12 mouse cellular contexts compared by ENCODE assay signal in genomic region chr1:69683851-69684250, GRCm38 (mm10). TPM values are rescaled to one million over a fixed set of nuclear protein-coding genes. Genes with fewer than 3 reads are reported as not detected.
A peak's percentile ranks its signal among the peaks of the same experiment; 100 is the strongest.
DNase-seq lines count a peak whose midpoint lies in the region; ATAC-seq lines count a peak whose summit lies in the region.
"Had no signal": no experiment of that assay in that cellular context is flagged by ENCODE, and none has a peak within 500 bp of the region (broad histone marks: within the 10 kb centered on the region; RNA-seq: fewer than 3 reads in every experiment).

No protein-coding gene starts in this region.

- ATAC-seq in forebrain, embryonic 13.5 days: no peak
- ATAC-seq in forebrain, embryonic 15.5 days (replicated peaks): no peak
- ATAC-seq in lung, embryonic 15.5 days (ENCODE audit: borderline replicate concordance, extremely low read depth, low FRiP score, low TSS enrichment): no peak
- ATAC-seq in hindbrain, embryonic 15.5 days (ENCODE audit: low FRiP score, low read depth): no peak
- ATAC-seq in neural tube, embryonic 13.5 days (ENCODE audit: low read depth): no peak

- H3K9me3 ChIP-seq in forebrain, embryonic 13.5 days (replicated peaks): no peaks in the 10 kb centered on the region
- no peaks in the 10 kb centered on the region for H3K9me3 ChIP-seq in forebrain, embryonic 15.5 days
- H3K9me3 ChIP-seq in lung, embryonic 15.5 days: no peaks in the 10 kb centered on the region
- no peaks in the 10 kb centered on the region for H3K9me3 ChIP-seq in hindbrain, embryonic 15.5 days
- no peaks in the 10 kb centered on the region for H3K9me3 ChIP-seq in neural tube, embryonic 13.5 days

- H3K9ac ChIP-seq in forebrain, embryonic 13.5 days: no peak overlapping the region
- H3K9ac ChIP-seq in forebrain, embryonic 15.5 days (replicated peaks): no peak overlapping the region
- H3K9ac ChIP-seq in lung, embryonic 15.5 days: no peak overlapping the region
- H3K9ac ChIP-seq in hindbrain, embryonic 15.5 days: no peak overlapping the region
- H3K9ac ChIP-seq in neural tube, embryonic 13.5 days: no peak overlapping the region

- peak overlapping the region; percentile 74 for H3K4me2 ChIP-seq in forebrain, embryonic 13.5 days
- H3K4me2 ChIP-seq in forebrain, embryonic 15.5 days (replicated peaks): no peak overlapping the region
- peak overlapping the region; percentile 78; the same call in 1 of the 2 replicates for H3K4me2 ChIP-seq in lung, embryonic 15.5 days
- peak overlapping the region; percentile 82; the same call in 1 of the 2 replicates for H3K4me2 ChIP-seq in hindbrain, embryonic 15.5 days
- peak overlapping the region; percentile 76 for H3K4me2 ChIP-seq in neural tube, embryonic 13.5 days

- no peaks in the 10 kb centered on the region for H3K27me3 ChIP-seq in forebrain, embryonic 13.5 days
- no peaks in the 10 kb centered on the region for H3K27me3 ChIP-seq in forebrain, embryonic 15.5 days
- H3K27me3 ChIP-seq in lung, embryonic 15.5 days: no peaks in the 10 kb centered on the region
- H3K27me3 ChIP-seq in hindbrain, embryonic 15.5 days: no peaks in the 10 kb centered on the region
- no peaks in the 10 kb centered on the region for H3K27me3 ChIP-seq in neural tube, embryonic 13.5 days

- no peak for DNase-seq in lung, adult 18-20 months
- no peak for DNase-seq in embryo, embryonic 10 days (ENCODE audit: low spot score)
- no peak for DNase-seq in natural killer cell, adult 2 months (ENCODE audit: low spot score in 2 of 2)
- DNase-seq: B cell, adult 2 months; gastrocnemius, postnatal 14 days; kidney, postnatal 14 days; right cerebral cortex, postnatal 14 days had no signal

- H3K27ac ChIP-seq in forebrain, embryonic 13.5 days: no peak overlapping the region
- H3K27ac ChIP-seq in forebrain, embryonic 15.5 days (replicated peaks): no peak overlapping the region
- H3K27ac ChIP-seq in lung, embryonic 15.5 days: no peak overlapping the region
- no peak overlapping the region for H3K27ac ChIP-seq in hindbrain, embryonic 15.5 days (replicated peaks)
- no peak overlapping the region for H3K27ac ChIP-seq in neural tube, embryonic 13.5 days (replicated peaks)

- 76% methylated on average over 3 of the region's 3 CpGs for WGBS in forebrain, embryonic 13.5 days
- 65% methylated on average over 3 of the region's 3 CpGs for WGBS in forebrain, embryonic 15.5 days
- 58% methylated on average over 3 of the region's 3 CpGs for WGBS in lung, embryonic 15.5 days
- WGBS in hindbrain, embryonic 15.5 days: 71% methylated on average over 3 of the region's 3 CpGs
- WGBS in neural tube, embryonic 13.5 days: 53% methylated on average over 3 of the region's 3 CpGs

- H3K4me3 ChIP-seq in forebrain, embryonic 13.5 days: no peak overlapping the region
- no peak overlapping the region for H3K4me3 ChIP-seq in forebrain, embryonic 15.5 days
- H3K4me3 ChIP-seq in lung, embryonic 15.5 days: no peak overlapping the region
- H3K4me3 ChIP-seq in hindbrain, embryonic 15.5 days: no peak overlapping the region
- H3K4me3 ChIP-seq in neural tube, embryonic 13.5 days: no peak overlapping the region

- peaks cover 14% of the 10 kb centered on the region for H3K4me1 ChIP-seq in forebrain, embryonic 13.5 days
- peaks cover 25% of the 10 kb centered on the region for H3K4me1 ChIP-seq in forebrain, embryonic 15.5 days
- H3K4me1 ChIP-seq in lung, embryonic 15.5 days: no peaks in the 10 kb centered on the region
- H3K4me1 ChIP-seq in hindbrain, embryonic 15.5 days (replicated peaks): peaks cover 27% of the 10 kb centered on the region
- H3K4me1 ChIP-seq in neural tube, embryonic 13.5 days (replicated peaks): peaks cover 31% of the 10 kb centered on the region

- H3K36me3 ChIP-seq in forebrain, embryonic 13.5 days (ENCODE audit: poor library complexity, severe bottlenecking): no peaks in the 10 kb centered on the region
- no peaks in the 10 kb centered on the region for H3K36me3 ChIP-seq in forebrain, embryonic 15.5 days
- no peaks in the 10 kb centered on the region for H3K36me3 ChIP-seq in lung, embryonic 15.5 days
- no peaks in the 10 kb centered on the region for H3K36me3 ChIP-seq in hindbrain, embryonic 15.5 days
- H3K36me3 ChIP-seq in neural tube, embryonic 13.5 days: no peaks in the 10 kb centered on the region

RNA-seq across cellular contexts. Expression of gene Ikzf2, which starts 3.2 kb away (rescaled TPM):
- polyA plus RNA-seq in forebrain, embryonic 13.5 days (2015; fragmentation: Nextera tagmentation; extraction: Ambion mirVana): 3.8 and 4.5 TPM in 2 replicates
- polyA plus RNA-seq in forebrain, embryonic 15.5 days (2015; fragmentation: Nextera tagmentation; extraction: Ambion mirVana): 4.7 and 4.9 TPM in 2 replicates
- 2.6 and 3.8 TPM in 2 replicates for polyA plus RNA-seq in lung, embryonic 15.5 days (2015; fragmentation: Nextera tagmentation; extraction: Ambion mirVana)
- 3.3 and 3.6 TPM in 2 replicates for polyA plus RNA-seq in hindbrain, embryonic 15.5 days (2015; fragmentation: Nextera tagmentation; extraction: Ambion mirVana)
- polyA plus RNA-seq in neural tube, embryonic 13.5 days (2015; fragmentation: Nextera tagmentation; extraction: Ambion mirVana): 4.4 and 5.0 TPM in 2 replicates
